10 mouse cellular contexts compared by ENCODE assay signal in the genomic region with DNA sequence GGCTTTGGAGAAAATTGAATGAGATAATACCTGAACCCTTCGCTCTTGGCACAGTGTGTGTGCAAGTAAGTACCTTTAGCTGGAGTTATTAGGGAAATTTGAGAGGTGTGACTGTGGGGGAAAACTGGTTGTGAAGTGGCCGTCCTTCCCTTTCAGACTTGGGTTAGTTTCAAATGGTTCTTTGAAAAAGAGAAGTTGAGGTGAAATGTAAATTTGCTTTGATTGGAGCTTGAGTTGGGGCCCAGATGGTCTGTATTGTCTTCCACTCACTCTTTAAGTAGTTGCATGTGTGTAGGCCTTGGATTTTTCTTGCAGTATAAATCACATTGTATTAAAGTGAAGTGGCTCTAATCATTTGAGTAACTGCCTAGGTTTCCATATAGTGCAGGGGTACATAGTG. TPM values are rescaled to one million over a fixed set of nuclear protein-coding genes. Genes with fewer than 3 reads are reported as not detected.
DNase-seq lines count a peak whose midpoint lies in the region; ATAC-seq lines count a peak whose summit lies in the region.
"Had no signal": no experiment of that assay in that cellular context is flagged by ENCODE, and none has a peak within 500 bp of the region (broad histone marks: within the 10 kb centered on the region; RNA-seq: fewer than 3 reads in every experiment).

No protein-coding gene starts in this region.

- intact Hi-C loops in heart, postnatal 36 days (cut with DNase I): loop anchor here (5.0 kb wide), 1 partner anchor 342 kb away; the partner anchor contains the start of gene Als2cl

- H3K4me2 ChIP-seq in heart, embryonic 11.5 days: 0 out of 2 replicates have a peak overlapping the region, but pooled peaks have one; percentile 86
- H3K4me2 ChIP-seq in neural tube, embryonic 12.5 days (replicated peaks): peak overlapping the region; percentile 84
- peak overlapping the region; percentile 81 for H3K4me2 ChIP-seq in hindbrain, embryonic 13.5 days
- H3K4me2 ChIP-seq in neural tube, embryonic 13.5 days: peak overlapping the region; percentile 90

- H3K4me3 ChIP-seq in heart, embryonic 11.5 days (ENCODE audit: low read depth, low read length): no peak overlapping the region
- H3K4me3 ChIP-seq in neural tube, embryonic 12.5 days: no peak overlapping the region
- no peak overlapping the region for H3K4me3 ChIP-seq in hindbrain, embryonic 13.5 days
- no peak overlapping the region for H3K4me3 ChIP-seq in neural tube, embryonic 13.5 days

- H3K27me3 ChIP-seq in heart, embryonic 11.5 days (ENCODE audit: control insufficient read depth, insufficient read depth, low read length): no peaks in the 10 kb centered on the region
- no peaks in the 10 kb centered on the region for H3K27me3 ChIP-seq in neural tube, embryonic 12.5 days (replicated peaks)
- no peaks in the 10 kb centered on the region for H3K27me3 ChIP-seq in hindbrain, embryonic 13.5 days
- no peaks in the 10 kb centered on the region for H3K27me3 ChIP-seq in neural tube, embryonic 13.5 days

- no peaks in the 10 kb centered on the region for H3K9me3 ChIP-seq in heart, embryonic 11.5 days (replicated peaks; ENCODE audit: control insufficient read depth, low read length)
- H3K9me3 ChIP-seq in neural tube, embryonic 12.5 days: no peaks in the 10 kb centered on the region
- no peaks in the 10 kb centered on the region for H3K9me3 ChIP-seq in hindbrain, embryonic 13.5 days
- H3K9me3 ChIP-seq in neural tube, embryonic 13.5 days: no peaks in the 10 kb centered on the region

- no peak overlapping the region for H3K27ac ChIP-seq in heart, embryonic 11.5 days (ENCODE audit: low read depth, low read length)
- no peak overlapping the region for H3K27ac ChIP-seq in neural tube, embryonic 12.5 days
- H3K27ac ChIP-seq in hindbrain, embryonic 13.5 days: no peak overlapping the region
- H3K27ac ChIP-seq in neural tube, embryonic 13.5 days (replicated peaks): no peak overlapping the region

- DNase-seq in heart, postnatal 36 days: no peak
- DNase-seq in neural tube, embryonic 10.5 days (ENCODE audit: extremely low spot score, low spot score): no peak
- no peak for DNase-seq in adrenal gland, postnatal 25 days
- DNase-seq in adrenal gland, adult 2 months: no peak
- DNase-seq: kidney, postnatal 4 days had no signal

- ATAC-seq in heart, embryonic 11.5 days (replicated peaks; ENCODE audit: insufficient number of reproducible peaks, low FRiP score, low TSS enrichment): no peak
- ATAC-seq in neural tube, embryonic 12.5 days (ENCODE audit: low FRiP score, low read depth): no peak
- no peak for ATAC-seq in hindbrain, embryonic 13.5 days (ENCODE audit: low FRiP score)
- ATAC-seq in neural tube, embryonic 13.5 days (ENCODE audit: low read depth): no peak
- ATAC-seq: lung, postnatal 0 days had no signal

- no peaks in the 10 kb centered on the region for H3K36me3 ChIP-seq in heart, embryonic 11.5 days (ENCODE audit: control insufficient read depth, insufficient read depth, low read length)
- no peaks in the 10 kb centered on the region for H3K36me3 ChIP-seq in neural tube, embryonic 12.5 days
- H3K36me3 ChIP-seq in hindbrain, embryonic 13.5 days: no peaks in the 10 kb centered on the region
- H3K36me3 ChIP-seq in neural tube, embryonic 13.5 days: no peaks in the 10 kb centered on the region

- 89% methylated on average over 2 of the region's 2 CpGs for WGBS in heart, embryonic 11.5 days (ENCODE audit: insufficient replicate concordance)
- WGBS in neural tube, embryonic 12.5 days: 82% methylated on average over 2 of the region's 2 CpGs
- WGBS in hindbrain, embryonic 13.5 days: 76% methylated on average over 2 of the region's 2 CpGs
- WGBS in neural tube, embryonic 13.5 days: 74% methylated on average over 2 of the region's 2 CpGs

- peaks cover 19% of the 10 kb centered on the region for H3K4me1 ChIP-seq in heart, embryonic 11.5 days (ENCODE audit: control insufficient read depth, insufficient read depth, low read length)
- H3K4me1 ChIP-seq in neural tube, embryonic 12.5 days: peaks cover 24% of the 10 kb centered on the region
- peaks cover 38% of the 10 kb centered on the region for H3K4me1 ChIP-seq in hindbrain, embryonic 13.5 days (replicated peaks)
- peaks cover 39% of the 10 kb centered on the region for H3K4me1 ChIP-seq in neural tube, embryonic 13.5 days (replicated peaks)

- no peak overlapping the region for H3K9ac ChIP-seq in heart, embryonic 11.5 days (ENCODE audit: low read depth, low read length)
- no peak overlapping the region for H3K9ac ChIP-seq in neural tube, embryonic 12.5 days
- H3K9ac ChIP-seq in hindbrain, embryonic 13.5 days: peak overlapping the region; percentile 15; the same call in 1 of the 2 replicates
- H3K9ac ChIP-seq in neural tube, embryonic 13.5 days: no peak overlapping the region

RNA-seq across cellular contexts. Expression of gene Setd2, which starts 2.7 kb away (rescaled TPM):
- 33.0 and 39.0 TPM in 2 replicates for polyA plus RNA-seq in heart, embryonic 11.5 days (2014; fragmentation: Nextera tagmentation; extraction: Ambion mirVana)
- 10 to 100 TPM; 43.3 to 44.3 TPM for total RNA-seq in heart, postnatal 36 days (2021)
- polyA plus RNA-seq in neural tube, embryonic 12.5 days (2016; fragmentation: Nextera tagmentation; extraction: Ambion mirVana): 37.4 and 41.3 TPM in 2 replicates
- polyA plus RNA-seq in hindbrain, embryonic 13.5 days (2015; fragmentation: Nextera tagmentation; extraction: Ambion mirVana): 37.9 and 40.3 TPM in 2 replicates
- polyA plus RNA-seq in neural tube, embryonic 13.5 days (2015; fragmentation: Nextera tagmentation; extraction: Ambion mirVana): 35.7 and 36.3 TPM in 2 replicates
- 93.7 and 94.5 TPM in 2 replicates for total RNA-seq in adrenal gland, postnatal 25 days (2021)
- total RNA-seq in adrenal gland, adult 2 months (2021): 10 to 100 TPM; 49.1 to 75.8 TPM
- polyA plus RNA-seq in adrenal gland, adult 2 months (2012; rRNA removed): 23.3 and 25.9 TPM in 2 replicates

RNA-seq across cellular contexts. Expression of gene Kif9, which starts 58.4 kb away (rescaled TPM):
- polyA plus RNA-seq in heart, embryonic 11.5 days (2014; fragmentation: Nextera tagmentation; extraction: Ambion mirVana): 0.27 and 0.65 TPM in 2 replicates
- total RNA-seq in heart, postnatal 36 days (2021): under 1 TPM; 0.24 to 0.36 TPM
- 1.6 and 1.7 TPM in 2 replicates for polyA plus RNA-seq in neural tube, embryonic 12.5 days (2016; fragmentation: Nextera tagmentation; extraction: Ambion mirVana)
- 3.0 and 6.2 TPM in 2 replicates for polyA plus RNA-seq in hindbrain, embryonic 13.5 days (2015; fragmentation: Nextera tagmentation; extraction: Ambion mirVana)
- polyA plus RNA-seq in neural tube, embryonic 13.5 days (2015; fragmentation: Nextera tagmentation; extraction: Ambion mirVana): 2.3 and 2.5 TPM in 2 replicates
- 0.71 and 1.2 TPM in 2 replicates for total RNA-seq in adrenal gland, postnatal 25 days (2021)
- total RNA-seq in adrenal gland, adult 2 months (2021): 1 to 10 TPM in 1 of 2 experiments, under 1 TPM in 1; 0.86 to 1.3 TPM
- 0.27 and 0.47 TPM in 2 replicates for polyA plus RNA-seq in adrenal gland, adult 2 months (2012; rRNA removed)

RNA-seq across cellular contexts. Expression of gene Klhl18, which starts 58.6 kb away (rescaled TPM):
- 7.9 and 10.2 TPM in 2 replicates for polyA plus RNA-seq in heart, embryonic 11.5 days (2014; fragmentation: Nextera tagmentation; extraction: Ambion mirVana)
- total RNA-seq in heart, postnatal 36 days (2021): 10 to 100 TPM; 11.8 to 12.8 TPM
- polyA plus RNA-seq in neural tube, embryonic 12.5 days (2016; fragmentation: Nextera tagmentation; extraction: Ambion mirVana): 12.3 and 13.0 TPM in 2 replicates
- 16.4 and 17.1 TPM in 2 replicates for polyA plus RNA-seq in hindbrain, embryonic 13.5 days (2015; fragmentation: Nextera tagmentation; extraction: Ambion mirVana)
- polyA plus RNA-seq in neural tube, embryonic 13.5 days (2015; fragmentation: Nextera tagmentation; extraction: Ambion mirVana): 16.6 and 18.6 TPM in 2 replicates
- total RNA-seq in adrenal gland, postnatal 25 days (2021): 11.9 and 12.1 TPM in 2 replicates
- 10 to 100 TPM in 1 of 2 experiments, 1 to 10 TPM in 1; 9.7 to 13.4 TPM for total RNA-seq in adrenal gland, adult 2 months (2021)
- 8.7 and 9.4 TPM in 2 replicates for polyA plus RNA-seq in adrenal gland, adult 2 months (2012; rRNA removed)
